Mouse (Mus musculus) frontal cortex, postnatal 10 days (tissue): ENCODE measurements around the gene Cyp4f39.

Source experiments
- DNase-seq, 2 experiments: peaks; one replicate each; pipeline ENCODE4 v3.0.0; 2022; ENCODE audit warnings: low spot score in 2 of 2, mixed read lengths in 1 of 2

Gene Cyp4f39

GRCm38 (mm10) chr17:32452482-32452881 is at the start of gene Cyp4f39:
Cyp4f39 (plus strand) TSS chr17:32452723.
- no peak for DNase-seq

GRCm38 (mm10) chr17:32402779-32403157 is 49.8 kb upstream of the Cyp4f39 start:
- DNase-seq = no peak

GRCm38 (mm10) chr17:32403417-32403816 is 49.1 kb upstream of the Cyp4f39 start, which contains the start of gene Rasal3:
Rasal3 (minus strand) TSS chr17:32403583.
- DNase-seq = no peak

- DNase-seq = no peak
Observed at GRCm38 (mm10) chr17:32411898-32412297, 40.6 kb upstream of the Cyp4f39 start.

- DNase-seq = no peak
Observed at GRCm38 (mm10) chr17:32415417-32416020, 37.0 kb upstream of the Cyp4f39 start.

GRCm38 (mm10) chr17:32416771-32417170 is 35.8 kb upstream of the Cyp4f39 start:
- DNase-seq = no peak

- no peak for DNase-seq
Observed at GRCm38 (mm10) chr17:32419989-32420388, 32.5 kb upstream of the Cyp4f39 start.

- no peak for DNase-seq
Observed at GRCm38 (mm10) chr17:32420781-32421180, 31.7 kb upstream of the Cyp4f39 start.

GRCm38 (mm10) chr17:32424034-32424433 is 28.5 kb upstream of the Cyp4f39 start, which contains the start of gene Pglyrp2:
Pglyrp2 (minus strand) TSS chr17:32424167.
- no peak for DNase-seq

GRCm38 (mm10) chr17:32426610-32427009 is 25.9 kb upstream of the Cyp4f39 start:
- no peak for DNase-seq

- no peak for DNase-seq
Observed at GRCm38 (mm10) chr17:32431972-32432371, 20.6 kb upstream of the Cyp4f39 start.

GRCm38 (mm10) chr17:32434324-32434723 is 18.2 kb upstream of the Cyp4f39 start:
- DNase-seq = no peak

GRCm38 (mm10) chr17:32435151-32435550 is 17.4 kb upstream of the Cyp4f39 start:
- DNase-seq = no peak

- no peak for DNase-seq
Observed at GRCm38 (mm10) chr17:32437106-32437505, 15.4 kb upstream of the Cyp4f39 start.

GRCm38 (mm10) chr17:32443245-32443644 is 9.3 kb upstream of the Cyp4f39 start:
- DNase-seq = no peak

GRCm38 (mm10) chr17:32445016-32445415 is 7.5 kb upstream of the Cyp4f39 start:
- DNase-seq = no peak

GRCm38 (mm10) chr17:32447195-32447594 is 5.3 kb upstream of the Cyp4f39 start:
- DNase-seq = no peak

GRCm38 (mm10) chr17:32449042-32449441 is 3.5 kb upstream of the Cyp4f39 start:
- DNase-seq = no peak

GRCm38 (mm10) chr17:32450844-32451537 is 1.5 kb upstream of the Cyp4f39 start:
- no peak for DNase-seq

GRCm38 (mm10) chr17:32454188-32454587 is 1.7 kb downstream of the Cyp4f39 start:
- DNase-seq = no peak

- no peak for DNase-seq
Observed at GRCm38 (mm10) chr17:32454997-32455396, 2.5 kb downstream of the Cyp4f39 start.

- no peak for DNase-seq
Observed at GRCm38 (mm10) chr17:32468494-32468893, 16.0 kb downstream of the Cyp4f39 start.

- DNase-seq = no peak
Observed at GRCm38 (mm10) chr17:32470795-32471194, 18.3 kb downstream of the Cyp4f39 start.
